Mouse (Mus musculus): Measurements from ENCODE around the gene Akp3.

Akp3 gene

GRCm38 (mm10) chr1:87124673-87125072 lies at the start of gene Akp3:
Gene Akp3, plus strand, starts transcription at chr1:87124973.
- no peak for DNase-seq (ENCODE audit: extremely low spot score)

GRCm38 (mm10) chr1:87086196-87086595 lies 38.6 kb upstream of the Akp3 start:
- no peak for DNase-seq (ENCODE audit: extremely low spot score)

- no peak for DNase-seq (ENCODE audit: extremely low spot score)
Observed at GRCm38 (mm10) chr1:87086964-87087363, 37.8 kb upstream of the Akp3 start.

- DNase-seq (ENCODE audit: extremely low spot score), result no peak
Observed at GRCm38 (mm10) chr1:87089251-87089650, 35.5 kb upstream of the Akp3 start.

GRCm38 (mm10) chr1:87089828-87090227 lies 34.9 kb upstream of the Akp3 start, which contains the start of gene Alppl2:
Gene Alppl2, minus strand, starts transcription at chr1:87089928.
- no peak for DNase-seq (ENCODE audit: extremely low spot score)

- DNase-seq (ENCODE audit: extremely low spot score), result no peak
Observed at GRCm38 (mm10) chr1:87095642-87096041, 29.1 kb upstream of the Akp3 start.

GRCm38 (mm10) chr1:87098358-87098975 lies 26.3 kb upstream of the Akp3 start:
- peak; percentile 71 for DNase-seq (ENCODE audit: extremely low spot score)

- DNase-seq (ENCODE audit: extremely low spot score), result no peak
Observed at GRCm38 (mm10) chr1:87101411-87101810, 23.4 kb upstream of the Akp3 start, which contains the start of gene Alpi. Gene Alpi, minus strand, starts transcription at chr1:87101606.

GRCm38 (mm10) chr1:87102114-87102513 lies 22.7 kb upstream of the Akp3 start:
- no peak for DNase-seq (ENCODE audit: extremely low spot score)

- no peak for DNase-seq (ENCODE audit: extremely low spot score)
Observed at GRCm38 (mm10) chr1:87103936-87104335, 20.8 kb upstream of the Akp3 start.

- DNase-seq (ENCODE audit: extremely low spot score), result no peak
Observed at GRCm38 (mm10) chr1:87106536-87106935, 18.2 kb upstream of the Akp3 start.

GRCm38 (mm10) chr1:87108564-87108963 lies 16.2 kb upstream of the Akp3 start:
- DNase-seq (ENCODE audit: extremely low spot score), result no peak

GRCm38 (mm10) chr1:87111719-87112354 lies 12.9 kb upstream of the Akp3 start:
- DNase-seq (ENCODE audit: extremely low spot score), result peak; percentile 25

GRCm38 (mm10) chr1:87114784-87115183 lies 10.0 kb upstream of the Akp3 start:
- no peak for DNase-seq (ENCODE audit: extremely low spot score)

- DNase-seq (ENCODE audit: extremely low spot score), result no peak
Observed at GRCm38 (mm10) chr1:87127206-87128030, 2.6 kb downstream of the Akp3 start.

- no peak for DNase-seq (ENCODE audit: extremely low spot score)
Observed at GRCm38 (mm10) chr1:87131803-87132202, 7.0 kb downstream of the Akp3 start.

GRCm38 (mm10) chr1:87141550-87141949 lies 16.8 kb downstream of the Akp3 start:
- DNase-seq (ENCODE audit: extremely low spot score), result no peak

GRCm38 (mm10) chr1:87142456-87142855 lies 17.7 kb downstream of the Akp3 start:
- DNase-seq (ENCODE audit: extremely low spot score), result no peak

GRCm38 (mm10) chr1:87143141-87143540 lies 18.4 kb downstream of the Akp3 start:
- no peak for DNase-seq (ENCODE audit: extremely low spot score)

GRCm38 (mm10) chr1:87149422-87149821 lies 24.6 kb downstream of the Akp3 start:
- DNase-seq (ENCODE audit: extremely low spot score), result peak; percentile 38

- DNase-seq (ENCODE audit: extremely low spot score), result no peak
Observed at GRCm38 (mm10) chr1:87151286-87151685, 26.5 kb downstream of the Akp3 start.

- DNase-seq (ENCODE audit: extremely low spot score), result peak; percentile 23
Observed at GRCm38 (mm10) chr1:87153776-87154500, 29.2 kb downstream of the Akp3 start.

Data from embryo, embryonic 9.5 days (tissue).